Mouse (Mus musculus) ZHBTc4 (cell line): ENCODE data around the gene Pycr1.

Experiments used
- DNase-seq: peaks from one replicate; pipeline ENCODE4 v3.0.0-alpha.2; 2011; ENCODE audit warnings: low read depth, low spot score

Gene Pycr1

DNA sequence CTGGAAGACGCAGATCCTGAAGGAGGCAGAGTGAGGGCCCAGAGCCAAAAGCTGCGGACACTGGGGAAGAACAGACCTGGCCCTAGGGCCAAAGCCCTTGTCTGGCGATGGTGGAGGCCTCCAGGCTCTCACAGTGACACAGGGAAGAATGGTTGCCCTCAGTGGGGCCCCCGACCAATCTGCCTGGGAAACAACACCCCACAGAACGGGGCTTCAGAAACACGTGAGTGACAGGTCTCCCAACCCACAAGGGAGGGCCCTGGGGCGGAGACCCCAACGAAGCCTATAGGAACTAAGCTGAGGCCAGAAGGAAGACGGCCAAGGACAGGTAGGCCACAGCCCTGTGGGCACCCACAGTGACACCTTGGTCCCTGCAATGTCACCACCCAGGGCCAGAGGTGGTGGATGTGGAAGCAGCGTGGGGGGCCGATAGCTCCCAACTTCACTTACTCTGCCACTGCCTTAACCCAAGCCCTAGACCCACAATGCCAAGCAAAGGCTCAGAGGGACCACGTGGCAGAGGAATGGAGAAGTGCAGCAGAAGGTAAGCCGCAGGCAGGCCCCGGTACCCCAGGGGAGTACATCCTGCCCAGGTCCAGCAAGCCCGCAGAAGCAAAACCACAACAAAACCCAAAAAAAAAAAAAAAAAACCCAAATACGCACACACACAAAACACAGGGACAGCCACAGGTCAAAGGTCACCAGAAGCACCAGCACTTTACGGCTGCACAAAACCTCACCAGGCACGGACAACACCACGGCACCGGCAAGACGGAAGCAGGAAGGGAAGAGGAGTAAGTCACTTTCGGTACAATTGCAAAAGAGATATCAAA, 15.9 kb downstream of the Pycr1 start:
- DNase-seq, result peak; percentile 37

DNA sequence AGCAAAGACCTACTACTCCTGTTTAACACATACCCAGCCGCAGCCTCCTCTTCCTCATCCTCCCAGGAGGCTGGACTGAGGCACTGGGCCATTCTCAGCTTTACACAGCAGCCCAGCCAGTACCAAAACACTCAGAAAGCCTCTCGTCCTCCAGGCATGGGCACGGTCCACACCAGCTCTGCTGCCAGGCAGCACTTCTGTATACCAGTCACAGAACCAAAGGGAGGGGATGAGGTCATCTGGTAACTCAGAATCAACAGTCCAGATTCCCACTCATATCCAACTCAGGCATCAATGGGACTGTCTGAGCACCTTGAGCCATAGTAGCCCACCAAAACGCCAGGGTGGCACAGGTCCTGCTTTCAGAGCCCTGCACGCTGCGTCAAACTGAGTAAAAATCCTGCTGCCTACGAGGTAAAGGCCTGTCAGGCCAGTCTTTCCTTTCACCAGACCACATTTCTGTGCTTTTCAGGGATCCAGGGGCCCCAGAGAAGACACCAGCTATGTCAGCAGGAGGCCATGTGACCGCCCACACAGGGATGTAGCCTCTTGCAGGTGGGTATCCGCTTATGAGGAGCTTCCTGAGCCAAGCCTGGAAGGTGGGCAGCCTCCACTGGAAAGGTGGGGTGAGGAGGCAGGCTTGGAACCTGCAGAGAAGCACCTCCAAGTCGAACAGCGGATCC, 16.6 kb downstream of the Pycr1 start:
- no peak for DNase-seq

- no peak for DNase-seq
These were observed 18.3 kb downstream of the Pycr1 start, which contains the start of gene Sirt7 for GRCm38 (mm10) chr11:120625152-120625775. Gene Sirt7, minus strand, starts transcription at chr11:120625240.

DNA sequence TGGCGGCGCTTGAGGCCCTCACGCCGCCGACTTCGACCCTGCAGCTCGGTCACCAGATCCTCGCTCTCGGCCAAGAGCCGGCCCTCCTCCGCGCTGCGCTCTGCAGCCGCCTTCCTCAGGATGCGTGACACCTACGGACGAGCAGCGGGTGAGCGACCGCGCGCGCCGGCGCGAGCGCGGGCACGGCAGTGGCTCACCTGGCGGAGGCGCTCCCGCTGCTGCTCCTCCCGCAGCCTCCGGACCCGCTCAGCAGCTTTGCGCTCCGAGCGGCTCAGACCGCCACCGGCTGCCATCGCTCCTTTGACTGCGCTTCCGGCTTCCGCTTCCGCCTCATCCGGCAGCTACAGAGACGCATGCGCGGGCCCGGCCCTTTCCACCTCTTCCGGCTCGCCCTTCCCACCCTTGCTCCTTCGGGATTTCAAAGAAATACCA, 18.9 kb downstream of the Pycr1 start:
- peak; percentile 94 for DNase-seq

DNA sequence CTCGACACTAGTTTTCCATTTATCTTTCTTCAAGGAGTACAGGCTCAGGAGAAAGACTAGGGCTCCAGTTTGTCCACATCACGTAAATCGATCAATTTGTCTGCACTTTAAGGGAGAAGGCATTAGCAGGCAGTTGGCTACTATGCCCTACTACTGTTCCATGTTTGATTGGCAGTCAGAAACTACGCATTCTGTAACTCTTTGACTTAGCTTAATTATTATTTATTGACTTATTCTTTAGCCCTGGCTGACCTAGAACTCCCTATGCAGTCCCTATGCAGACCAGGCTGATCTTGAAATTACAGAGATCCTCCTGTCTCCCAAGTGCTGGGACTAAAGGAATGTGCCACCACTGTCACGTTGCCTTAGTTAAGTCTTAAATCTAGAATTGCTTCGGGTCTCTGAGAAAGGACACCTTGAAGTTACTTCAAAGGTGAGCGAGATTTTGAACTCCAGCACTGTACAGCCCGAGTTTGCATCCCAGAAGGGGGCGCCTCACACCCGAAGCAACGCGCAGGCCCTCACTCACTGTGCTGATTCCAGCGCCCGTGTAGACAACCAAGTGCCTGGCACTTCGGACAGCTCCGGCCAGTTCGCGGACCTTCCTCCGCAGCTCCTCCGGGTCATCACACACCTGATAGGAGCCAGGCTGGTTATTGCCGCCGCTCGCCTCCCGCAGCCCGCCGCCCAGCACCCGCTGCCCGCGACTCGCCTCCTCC, 19.4 kb downstream of the Pycr1 start:
- peak; percentile 85 for DNase-seq

DNA sequence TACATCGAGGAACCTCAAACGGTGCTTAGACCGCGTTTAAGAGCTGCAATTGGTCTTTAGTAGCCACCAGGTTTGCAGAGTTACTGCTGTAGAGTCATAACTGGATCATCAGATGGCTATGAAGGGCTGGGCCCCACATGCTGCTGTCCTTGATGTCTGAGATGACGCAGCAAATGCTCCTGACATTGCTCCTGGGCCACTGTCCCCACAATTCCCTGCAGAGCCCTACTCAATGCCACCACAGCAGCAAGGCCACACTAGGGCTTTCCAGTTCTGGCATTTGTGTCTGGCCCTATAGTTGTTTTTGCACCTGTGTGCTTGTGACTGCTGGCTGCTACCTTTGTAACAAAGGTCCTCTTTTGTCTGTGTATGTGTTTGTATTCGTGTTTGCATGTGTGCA, 20.8 kb downstream of the Pycr1 start:
- DNase-seq, result no peak

- DNase-seq, result no peak
These were observed 23.4 kb downstream of the Pycr1 start for GRCm38 (mm10) chr11:120620195-120620594.

GRCm38 (mm10) chr11:120618619-120619535, 24.7 kb downstream of the Pycr1 start:
- DNase-seq, result no peak

DNA sequence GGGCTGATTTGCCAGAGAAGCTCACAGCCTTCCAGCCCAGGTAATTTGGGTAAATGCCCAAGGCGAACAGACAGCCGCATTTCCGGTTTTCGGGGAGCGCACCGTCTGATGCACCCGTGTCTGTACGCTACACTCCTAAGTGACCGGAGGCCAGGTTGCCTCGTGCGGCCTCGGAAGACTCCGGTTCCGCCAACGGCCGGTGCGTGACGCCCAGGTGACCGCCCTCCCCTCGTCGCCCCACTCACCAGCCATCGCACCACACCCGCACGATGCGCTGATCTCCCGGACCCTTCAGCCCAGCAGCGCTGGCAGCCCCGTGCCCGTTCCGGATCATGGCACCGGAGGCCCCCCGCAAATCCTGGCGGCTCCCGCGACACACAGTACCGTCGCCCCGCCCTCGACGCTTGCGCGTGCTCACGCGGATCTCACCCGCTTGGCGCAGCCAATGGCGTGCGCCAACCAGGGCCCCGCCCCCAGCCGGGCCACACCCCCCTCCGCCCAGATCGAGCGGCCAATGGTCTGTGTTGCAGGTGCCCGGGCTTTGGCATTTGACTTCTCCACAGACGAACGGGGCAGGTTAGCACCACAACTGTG, 26.0 kb downstream of the Pycr1 start, which contains the start of gene Pcyt2:
Pcyt2 (minus strand) TSS at position 418 of the 594 bp plus-strand sequence.
- DNase-seq, result peak; percentile 98

DNA sequence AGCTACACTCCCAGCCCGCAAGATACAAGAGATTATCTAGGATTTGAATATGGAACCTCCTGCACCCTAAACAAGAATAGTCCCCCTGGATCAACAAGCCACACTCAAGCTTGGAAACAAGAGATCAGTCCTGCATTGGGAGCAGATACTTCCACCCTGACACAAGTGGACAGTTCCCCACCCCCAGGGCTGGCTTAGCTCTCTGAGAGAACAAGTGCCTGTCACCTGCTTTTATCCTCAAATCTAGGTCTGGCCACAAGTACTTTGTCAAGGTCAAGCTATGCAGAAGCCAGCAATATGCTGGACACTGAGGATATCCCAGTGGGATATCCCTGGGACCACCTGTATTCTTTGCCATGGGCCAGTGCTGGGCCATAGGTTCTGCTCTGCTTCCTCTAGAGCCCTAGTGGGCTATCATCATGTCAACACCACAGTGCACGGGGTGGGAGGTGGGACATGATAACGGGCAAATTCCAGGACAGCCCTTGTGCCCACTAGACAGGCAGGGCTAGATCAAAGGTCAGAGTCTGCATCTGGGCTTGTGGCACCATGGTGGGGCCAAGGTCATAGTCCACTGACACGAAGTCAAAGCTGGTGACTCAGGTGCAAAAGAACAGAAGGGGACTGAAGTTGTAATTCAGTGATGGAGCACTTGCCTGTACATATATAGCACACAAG, 26.8 kb downstream of the Pycr1 start:
- no peak for DNase-seq

DNA sequence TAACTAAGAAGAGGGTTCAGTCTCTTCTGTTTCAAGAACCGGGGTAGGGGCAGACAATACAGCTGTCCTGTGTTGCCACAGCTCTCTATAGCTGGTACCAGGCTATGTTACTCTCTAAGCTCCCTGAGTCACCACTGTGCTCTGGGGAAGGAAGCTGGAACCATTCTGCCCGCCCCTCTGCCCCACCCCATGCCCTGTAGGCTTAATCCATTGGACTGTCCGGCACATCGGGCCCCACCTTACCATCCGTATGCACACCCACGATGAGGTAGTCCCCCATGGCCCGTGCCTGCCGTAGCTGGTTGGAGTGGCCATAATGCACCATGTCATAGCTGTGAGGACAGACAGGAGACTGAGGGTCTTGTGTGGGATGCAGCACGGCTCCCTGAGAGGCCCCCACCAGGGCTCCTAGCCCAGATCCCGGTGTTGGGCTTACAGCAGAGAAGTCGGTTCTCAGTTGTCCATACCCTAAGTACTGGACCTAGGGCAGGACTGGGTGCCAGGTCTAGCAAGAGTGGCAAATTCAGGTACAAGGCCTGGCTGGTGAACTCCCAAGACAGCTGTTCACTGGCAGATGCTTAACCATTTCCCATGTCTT, 27.9 kb downstream of the Pycr1 start:
- no peak for DNase-seq

DNA sequence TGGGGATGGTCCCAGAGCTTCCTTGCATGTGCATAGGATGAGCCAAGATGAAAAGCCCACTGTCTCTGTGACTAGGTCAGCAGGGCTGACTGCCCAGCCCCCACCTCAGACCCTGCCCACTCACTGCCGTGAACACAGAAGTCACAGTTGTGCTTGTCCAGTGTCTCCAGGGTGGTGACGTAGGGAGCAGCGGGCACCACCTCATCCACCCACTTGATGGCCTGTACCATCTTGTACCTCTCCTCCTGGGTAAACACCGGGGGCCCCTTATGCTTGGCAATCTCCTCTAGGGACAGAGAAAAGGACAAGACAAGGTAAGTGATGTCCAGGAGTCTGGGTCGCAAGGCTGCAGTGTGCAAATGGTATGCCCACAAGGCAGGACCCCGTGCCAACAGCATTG, 28.4 kb downstream of the Pycr1 start:
- DNase-seq, result no peak

DNA sequence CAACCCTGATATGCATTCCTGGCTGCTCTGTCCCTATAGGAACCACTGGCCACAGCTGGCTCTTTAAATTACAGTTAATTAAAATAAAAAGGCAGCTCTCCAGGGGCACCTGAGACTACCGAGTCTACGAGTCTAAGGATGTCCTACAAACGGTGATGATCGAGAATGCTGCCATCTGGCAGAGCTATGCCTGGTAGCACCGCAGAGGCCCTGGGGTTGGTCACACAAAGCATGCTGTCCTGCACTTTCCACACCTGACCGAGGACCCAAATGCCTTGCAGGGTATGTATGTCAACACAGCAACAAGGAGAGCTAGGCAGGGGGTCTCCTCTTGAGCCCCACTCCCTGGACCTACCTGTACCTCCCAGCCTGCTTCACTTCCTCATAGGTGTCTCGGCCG, 29.6 kb downstream of the Pycr1 start:
- DNase-seq, result no peak

DNA sequence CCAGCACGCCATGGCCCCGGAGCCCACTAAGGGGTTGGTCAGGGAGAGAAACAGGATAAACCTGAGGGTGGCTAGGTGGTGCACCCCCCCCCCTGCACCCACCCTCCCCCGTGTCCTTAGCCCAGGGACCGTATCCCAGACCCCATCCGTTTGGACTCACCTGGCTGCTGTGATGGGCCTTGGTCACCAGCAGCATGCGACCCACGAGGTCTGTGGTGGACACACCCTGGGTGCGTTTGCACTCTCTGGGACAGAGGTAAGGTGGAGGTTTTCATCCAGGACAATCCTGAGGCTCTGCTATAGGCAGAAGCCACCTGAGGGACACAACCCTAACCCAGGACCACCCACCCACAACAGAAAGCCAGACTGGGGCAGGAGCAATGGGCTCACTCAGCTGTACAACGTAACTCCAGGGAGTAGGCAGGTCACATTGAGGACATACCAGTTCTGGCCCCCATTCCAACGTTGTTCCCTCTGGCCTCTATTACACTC, 30.0 kb downstream of the Pycr1 start:
- DNase-seq, result no peak

GRCm38 (mm10) chr11:120612763-120613162, 30.8 kb downstream of the Pycr1 start:
- DNase-seq, result peak; percentile 74

DNA sequence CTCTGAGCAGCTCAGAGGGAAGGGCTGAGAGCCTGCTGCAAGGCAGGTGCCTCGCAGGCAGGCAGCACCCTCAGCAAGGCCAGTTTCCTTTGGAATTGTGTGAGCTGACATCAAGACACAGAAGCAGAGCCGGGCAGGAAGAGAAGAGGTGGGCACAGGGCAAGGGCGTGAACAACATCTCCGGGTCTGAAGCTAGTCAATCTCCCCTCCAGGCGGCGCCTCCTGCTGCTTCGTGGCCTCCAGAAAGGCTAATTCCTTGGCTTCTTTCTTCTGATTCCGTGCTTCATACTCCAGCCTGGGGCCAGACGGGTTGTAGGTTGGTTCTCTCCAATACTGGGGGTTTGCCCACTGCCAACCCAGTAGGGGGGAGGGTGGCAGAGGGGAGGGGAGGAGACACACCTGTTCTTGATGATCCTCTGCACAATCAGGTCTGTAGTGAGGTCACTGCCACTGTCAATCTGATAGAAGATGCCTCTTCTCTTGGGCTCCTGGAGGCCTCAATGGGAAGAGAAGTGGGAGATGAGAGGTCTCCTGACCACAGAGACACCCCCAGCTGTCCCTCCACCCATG, 33.0 kb downstream of the Pycr1 start:
- DNase-seq, result no peak

DNA sequence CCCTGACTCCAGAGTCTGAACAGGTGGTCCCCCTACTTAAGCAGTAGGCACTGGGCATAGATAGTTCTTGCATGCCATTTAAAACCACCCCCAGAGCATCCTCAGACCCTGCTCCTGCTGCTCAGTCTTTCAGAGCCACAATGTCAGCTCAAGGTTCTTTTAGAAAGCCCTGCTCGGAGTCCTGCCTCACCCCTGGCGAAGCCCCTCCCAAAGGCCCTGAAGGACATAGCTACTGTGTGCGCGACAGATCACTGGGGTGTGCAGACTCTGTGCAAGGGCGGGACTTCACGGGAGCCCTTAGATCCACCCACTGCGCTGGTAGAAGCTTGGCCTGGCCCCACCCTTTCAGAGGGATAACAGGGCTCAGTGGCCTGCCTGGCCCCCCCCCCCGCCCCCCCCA, 34.3 kb downstream of the Pycr1 start:
- DNase-seq, result peak; percentile 90

- peak; percentile 51 for DNase-seq
These were observed 35.1 kb downstream of the Pycr1 start, which contains the start of gene Npb for GRCm38 (mm10) chr11:120608241-120609034. Gene Npb, plus strand, starts transcription at chr11:120608477.
